Mouse (Mus musculus) erythroblast, adult 5-6 weeks (primary cell): ENCODE data around the gene Polr3k. TPM values are rescaled to one million over a fixed set of nuclear protein-coding genes. Genes with fewer than 3 reads are reported as not detected.
A peak's percentile ranks its signal among the peaks of the same experiment; 100 is the strongest.

ENCODE experiments used
- ATAC-seq: replicated peaks from 2 replicates; pipeline ENCODE4 v1.8.0; 2016; ENCODE audit warnings: moderate number of reproducible peaks, mild to moderate bottlenecking, moderate TSS enrichment, inconsistent platforms; ENCODE audit not compliant: poor library complexity, low FRiP score, severe bottlenecking
- total RNA-seq, 2 experiments: library from RNA; stranded (forward) in 1 of 2; stranded (reverse) in 1 of 2; fragments of 150-400 nt in 1 of 2; fragments of 200-764, 138-1000 nt in 1 of 2; gene quantifications; 2 replicates each; pipeline versions ENCODE4 v1.2.3 to v1.2.4; 2015 to 2017; ENCODE audit warnings: low replicate concordance in 2 of 2

The Polr3k gene
- total RNA-seq (2015; ENCODE audit: low replicate concordance): 2.5 and 7.3 TPM in 2 replicates
- 7.7 and 11.7 TPM in 2 replicates for total RNA-seq (2017; ENCODE audit: low replicate concordance)

GRCm38 (mm10) chr2:181863791-181864535, at the start of gene Polr3k:
Polr3k (plus strand) TSS chr2:181864337.
- ATAC-seq: peak; percentile 98

DNA sequence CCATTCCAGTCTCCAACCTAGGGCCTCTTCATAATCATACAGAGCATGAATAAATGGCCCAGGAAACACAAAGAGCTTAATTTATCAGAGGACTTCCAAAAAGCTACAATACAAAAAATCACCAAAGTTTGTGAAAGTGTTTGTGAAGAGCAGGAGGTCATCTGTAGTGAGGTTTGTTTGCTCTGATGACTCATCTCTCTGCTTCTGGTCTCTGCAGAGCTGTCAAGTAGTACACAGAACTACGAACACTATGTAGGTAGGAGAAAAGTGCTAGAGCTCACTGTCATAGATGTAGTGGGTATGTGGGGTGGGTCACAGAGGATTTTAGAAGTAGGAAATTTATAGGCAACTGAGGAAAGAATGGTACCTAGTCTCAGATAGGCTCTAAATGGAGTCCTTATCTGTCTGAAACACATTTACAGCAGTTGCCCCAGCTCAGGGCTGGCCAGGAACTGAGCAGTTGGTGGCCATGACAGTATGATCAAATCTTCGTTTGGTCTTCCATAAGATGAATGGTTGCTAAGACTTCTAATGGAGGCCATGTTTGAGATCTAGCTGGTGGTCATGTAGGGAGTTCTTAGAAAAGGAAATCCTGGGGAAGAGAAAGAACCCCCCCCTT, 35.0 kb upstream of the Polr3k start:
- peak; percentile 85 for ATAC-seq

DNA sequence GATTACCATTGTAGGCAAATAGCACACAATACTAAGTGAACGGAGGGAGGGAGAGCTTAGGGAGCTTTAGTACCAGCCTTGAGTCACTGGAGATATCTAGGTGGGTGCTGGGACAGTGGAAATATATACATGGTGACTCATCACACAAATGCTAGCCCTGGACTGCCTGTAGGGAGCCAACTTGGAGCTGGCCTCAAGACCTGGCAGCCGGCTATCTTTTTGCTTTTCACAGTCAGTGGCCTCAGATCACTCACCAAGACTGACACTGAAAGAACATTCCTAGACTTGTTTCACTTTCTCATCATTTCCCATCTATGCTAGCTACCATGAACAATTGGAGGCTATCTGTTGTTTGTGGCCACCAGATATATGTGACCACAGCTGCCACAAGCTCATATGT, 31.4 kb upstream of the Polr3k start:
- ATAC-seq: no peak

DNA sequence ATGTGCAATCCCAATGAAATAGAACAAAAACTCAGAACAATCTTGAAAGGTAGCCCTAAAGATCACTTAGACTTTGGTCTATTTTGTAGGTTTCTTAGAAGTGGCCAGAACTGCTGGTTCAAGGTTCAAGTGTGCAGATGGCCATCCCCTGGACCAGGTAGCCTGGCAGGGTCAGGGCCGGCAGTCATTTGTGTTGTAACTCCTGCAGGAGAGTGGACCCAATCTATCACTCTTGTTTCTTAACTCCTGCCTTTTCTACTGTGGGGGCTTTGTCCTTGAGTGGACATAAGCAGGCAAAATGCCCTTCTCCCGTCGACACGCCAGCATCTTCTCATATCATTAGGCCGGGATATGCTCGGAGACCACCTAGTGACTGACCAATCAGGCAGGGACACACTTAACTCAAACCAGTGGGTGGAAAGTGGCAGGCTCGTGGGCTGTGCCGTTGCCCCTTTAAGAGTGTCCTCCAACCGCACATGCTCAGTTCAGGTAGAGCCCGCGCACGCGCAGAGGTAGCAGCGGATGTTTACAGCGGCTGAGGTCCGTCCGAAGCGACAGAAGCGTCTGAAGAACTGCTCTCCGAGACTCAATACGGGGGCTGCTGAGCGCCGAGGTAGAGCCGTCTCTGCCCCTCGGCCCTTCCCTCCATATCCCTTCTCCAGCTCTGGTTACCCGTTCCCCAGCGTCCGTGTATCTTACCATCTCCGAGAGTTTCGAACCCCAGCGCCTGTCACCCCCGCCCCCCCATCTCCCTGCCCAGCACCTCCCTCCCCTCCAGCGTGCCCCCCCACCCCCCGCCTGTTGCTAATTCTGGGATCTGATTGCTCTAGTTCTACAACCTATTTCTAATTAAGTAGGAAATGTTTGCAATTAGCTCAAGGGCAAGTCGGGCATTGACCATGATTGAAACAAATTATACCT, 26.5 kb upstream of the Polr3k start, which contains the start of gene Pcmtd2:
Gene Pcmtd2, plus strand, starts transcription at position 483 of the 921 bp plus-strand sequence.
- peak; percentile 96 for ATAC-seq

- ATAC-seq: peak; percentile 54
Observed at GRCm38 (mm10) chr2:181838293-181838680, 25.9 kb upstream of the Polr3k start.

GRCm38 (mm10) chr2:181845709-181846394, 18.3 kb upstream of the Polr3k start:
- ATAC-seq: no peak

DNA sequence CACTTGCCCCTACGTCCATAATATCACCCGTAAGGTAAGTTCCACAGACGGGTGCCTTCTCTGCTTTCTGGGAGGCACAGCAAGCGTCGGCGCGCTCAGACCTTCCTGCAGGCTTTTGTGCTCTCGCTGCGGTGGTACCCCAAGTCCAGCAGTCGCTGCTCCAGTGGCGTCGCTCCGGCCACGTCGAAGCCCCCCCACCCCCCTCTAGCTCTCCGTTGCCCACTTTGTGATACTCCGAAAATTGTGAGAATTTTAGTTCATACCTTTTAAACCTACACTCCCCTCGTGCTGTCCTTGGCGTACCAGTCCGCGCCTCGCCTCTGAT, 361 bp downstream of the Polr3k start:
- ATAC-seq: peak; percentile 3

GRCm38 (mm10) chr2:181866931-181867330, 2.8 kb downstream of the Polr3k start:
- ATAC-seq: peak; percentile 46; the same call in 1 of the 2 replicates

DNA sequence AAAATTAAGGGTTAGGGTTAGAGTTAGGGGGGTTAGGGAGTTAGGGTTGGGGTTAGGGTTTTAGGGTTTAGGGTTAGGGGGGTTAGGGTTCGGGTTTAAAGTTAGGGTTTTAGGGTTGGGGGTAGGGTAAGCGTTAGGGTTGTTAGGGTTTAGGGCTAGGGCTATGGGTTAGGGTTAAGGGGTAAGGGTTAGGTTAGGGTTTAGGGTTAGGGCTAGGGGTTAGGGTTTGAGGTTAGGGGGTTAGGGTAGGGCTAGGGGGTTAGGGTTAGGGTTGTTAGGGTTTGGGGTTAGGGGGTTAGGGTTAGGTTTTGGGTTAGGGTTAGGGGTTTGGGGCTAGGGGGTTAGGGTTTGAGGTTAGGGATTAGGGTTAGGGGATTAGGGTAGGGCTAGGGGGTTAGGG, 6.9 kb downstream of the Polr3k start:
- ATAC-seq: no peak

DNA sequence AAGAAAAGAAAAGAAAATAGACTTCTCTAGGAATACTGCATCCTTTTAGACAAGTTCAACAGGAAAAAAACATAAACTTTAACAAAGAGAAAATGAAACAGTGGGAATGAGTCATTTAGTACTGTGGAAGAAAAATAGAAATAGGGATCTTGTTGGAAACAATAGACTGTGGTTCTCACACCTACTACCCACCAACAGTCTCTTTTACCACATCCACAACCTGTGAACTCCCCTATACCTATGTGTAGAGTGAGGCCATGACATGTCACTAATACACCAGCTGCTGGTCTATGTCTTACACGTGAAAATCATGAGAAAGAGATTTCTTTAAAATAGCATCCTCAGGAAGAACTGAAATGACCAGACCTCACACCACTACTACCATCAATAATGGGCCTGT, 14.8 kb downstream of the Polr3k start:
- no peak for ATAC-seq

GRCm38 (mm10) chr2:181883022-181883749, 19.0 kb downstream of the Polr3k start:
- no peak for ATAC-seq

DNA sequence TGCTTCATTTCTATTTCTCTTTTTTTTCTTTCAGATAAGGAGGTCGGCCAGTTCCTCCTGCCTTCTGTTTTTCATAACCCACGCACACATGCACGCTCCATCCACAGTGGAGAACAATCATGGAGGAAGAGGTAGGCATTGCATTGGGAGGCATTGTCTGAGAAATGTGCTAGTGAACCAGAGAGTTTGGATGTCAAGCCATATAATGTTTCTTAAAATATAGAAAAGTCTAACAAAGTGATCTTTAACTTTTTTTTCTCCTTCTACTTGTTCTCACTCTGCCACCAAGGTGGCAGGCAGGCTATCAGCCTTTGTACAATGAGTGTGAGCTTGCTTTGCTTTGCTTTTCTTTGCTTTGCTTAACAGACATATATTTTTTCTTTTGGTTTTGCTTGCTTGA, 53.7 kb downstream of the Polr3k start:
- ATAC-seq: no peak

- peak; percentile 97 for ATAC-seq
Observed at GRCm38 (mm10) chr2:181918501-181918900, 54.4 kb downstream of the Polr3k start.

Other genes with a start within 250 kb of the Polr3k start
- not detected in 2 replicates for gene Gm29797, start 207.3 kb upstream of the Polr3k start, total RNA-seq (2015; ENCODE audit: low replicate concordance)
- not detected in 2 replicates for gene Gm29797, start 207.3 kb upstream of the Polr3k start, total RNA-seq (2017; ENCODE audit: low replicate concordance)
- gene Sox18, start 192.7 kb upstream of the Polr3k start, total RNA-seq (2015; ENCODE audit: low replicate concordance): not detected in 2 replicates
- not detected in 2 replicates for gene Sox18, start 192.7 kb upstream of the Polr3k start, total RNA-seq (2017; ENCODE audit: low replicate concordance)
- gene Tcea2, start 184.0 kb upstream of the Polr3k start, total RNA-seq (2015; ENCODE audit: low replicate concordance): not detected in 2 replicates
- not detected in 2 replicates for gene Tcea2, start 184.0 kb upstream of the Polr3k start, total RNA-seq (2017; ENCODE audit: low replicate concordance)
- 127 and 130 TPM in 2 replicates for gene Rgs19, start 170.4 kb upstream of the Polr3k start, total RNA-seq (2015; ENCODE audit: low replicate concordance)
- gene Rgs19, start 170.4 kb upstream of the Polr3k start, total RNA-seq (2017; ENCODE audit: low replicate concordance): 29.4 and 41.5 TPM in 2 replicates
- gene Lkaaear1, start 165.9 kb upstream of the Polr3k start, total RNA-seq (2015; ENCODE audit: low replicate concordance): not detected in 2 replicates
- not detected in 2 replicates for gene Lkaaear1, start 165.9 kb upstream of the Polr3k start, total RNA-seq (2017; ENCODE audit: low replicate concordance)
- gene Oprl1, start 149.3 kb upstream of the Polr3k start, total RNA-seq (2015; ENCODE audit: low replicate concordance): not detected in 2 replicates
- 1.3 TPM in 1 of 2 replicates, not detected in the other for gene Oprl1, start 149.3 kb upstream of the Polr3k start, total RNA-seq (2017; ENCODE audit: low replicate concordance)
- not detected in 2 replicates for gene Myt1, start 101.0 kb upstream of the Polr3k start, total RNA-seq (2015; ENCODE audit: low replicate concordance)
- gene Myt1, start 101.0 kb upstream of the Polr3k start, total RNA-seq (2017; ENCODE audit: low replicate concordance): not detected in 2 replicates
- gene Pcmtd2, start 26.5 kb upstream of the Polr3k start, total RNA-seq (2015; ENCODE audit: low replicate concordance): 120 and 125 TPM in 2 replicates
- 171 and 192 TPM in 2 replicates for gene Pcmtd2, start 26.5 kb upstream of the Polr3k start, total RNA-seq (2017; ENCODE audit: low replicate concordance)
- gene Gm14496, start 126.8 kb downstream of the Polr3k start, total RNA-seq (2015; ENCODE audit: low replicate concordance): 0.21 TPM in 1 of 2 replicates, not detected in the other
- 0.68 TPM in 1 of 2 replicates, not detected in the other for gene Gm14496, start 126.8 kb downstream of the Polr3k start, total RNA-seq (2017; ENCODE audit: low replicate concordance)